Mouse (Mus musculus) ES-Bruce4 (cell line): ENCODE results near the gene 6330409D20Rik. TPM values are rescaled to one million over a fixed set of nuclear protein-coding genes. Genes with fewer than 3 reads are reported as not detected.

Source experiments
- H3K27ac ChIP-seq: 2 replicates; pipeline ENCODE4 v1.5.1; 2012; ENCODE audit warnings: low read length, inconsistent platforms; ENCODE audit not compliant: insufficient read depth
- H3K27me3 ChIP-seq: 2 replicates; pipeline ENCODE4 v1.6.1; 2012; ENCODE audit warnings: mild to moderate bottlenecking, low read length, inconsistent platforms; ENCODE audit not compliant: control insufficient read depth, poor library complexity, insufficient read depth, severe bottlenecking
- H3K36me3 ChIP-seq: 2 replicates; pipeline ENCODE4 v1.6.1; 2012; ENCODE audit warnings: inconsistent platforms, mild to moderate bottlenecking, low read length, moderate library complexity; ENCODE audit not compliant: control insufficient read depth, poor library complexity, insufficient read depth, severe bottlenecking
- H3K4me1 ChIP-seq: one replicate; pipeline ENCODE4 v1.8.1; 2011; ENCODE audit warnings: low read length; ENCODE audit not compliant: control insufficient read depth, insufficient read depth
- H3K4me3 ChIP-seq: 2 replicates; pipeline ENCODE4 v1.5.1; 2011; ENCODE audit warnings: low read depth, mild to moderate bottlenecking, low read length
- H3K9ac ChIP-seq: 2 replicates; pipeline ENCODE4 v1.6.1; 2012; ENCODE audit warnings: low read depth, mild to moderate bottlenecking, inconsistent platforms; ENCODE audit not compliant: poor library complexity, severe bottlenecking
- H3K9me3 ChIP-seq: replicated peaks from 2 replicates; pipeline ENCODE4 v1.6.1; 2012; ENCODE audit warnings: mild to moderate bottlenecking, low read length, inconsistent platforms; ENCODE audit not compliant: control insufficient read depth, poor library complexity, insufficient read depth, severe bottlenecking
- CTCF ChIP-seq: IDR thresholded peaks from one replicate; pipeline ENCODE4 v1.8.1; 2011; ENCODE audit warnings: low read depth, low read length
- EP300 ChIP-seq: IDR thresholded peaks from 2 replicates; pipeline ENCODE4 v1.6.1; 2011; ENCODE audit warnings: low read depth, low read length; ENCODE audit not compliant: insufficient read depth
- POLR2A ChIP-seq: IDR thresholded peaks from one replicate; pipeline ENCODE4 v1.8.1; 2011; ENCODE audit warnings: low read length; ENCODE audit not compliant: insufficient read depth
- polyA plus RNA-seq: library from polyadenylated mRNA; stranded (reverse); fragments of >200 nt; gene quantifications from 2 replicates; pipeline ENCODE4 v1.2.4, GENCODE M21; 2011; ENCODE audit warnings: low read depth; ENCODE audit not compliant: missing spikeins, insufficient read depth, insufficient read length

Gene 6330409D20Rik
- polyA plus RNA-seq, 1 experiment: not detected

GRCm38 (mm10) chr2:32718761-32719160 is 22.1 kb downstream of the 6330409D20Rik start:
- no peak overlapping the region for H3K4me3 ChIP-seq
- no peaks in the 10 kb centered on the region for H3K36me3 ChIP-seq
- no peak overlapping the region for H3K27ac ChIP-seq
- H3K9me3 ChIP-seq: no peaks in the 10 kb centered on the region
- H3K9ac ChIP-seq: no peak overlapping the region
- no peaks in the 10 kb centered on the region for H3K27me3 ChIP-seq
- TF ChIP-seq EP300: no peak
- peaks cover 6% of the 10 kb centered on the region for H3K4me1 ChIP-seq

GRCm38 (mm10) chr2:32714987-32715425 is 25.8 kb downstream of the 6330409D20Rik start:
- peak overlapping the region; percentile 2; the same call in 1 of the 2 replicates for H3K27ac ChIP-seq
- H3K4me3 ChIP-seq: no peak overlapping the region
- H3K4me1 ChIP-seq: peaks cover 4% of the 10 kb centered on the region
- H3K27me3 ChIP-seq: no peaks in the 10 kb centered on the region
- no peak overlapping the region for H3K9ac ChIP-seq
- peaks cover 11% of the 10 kb centered on the region for H3K36me3 ChIP-seq
- TF ChIP-seq EP300 (peak; percentile 92), POLR2A (no peak)
- H3K9me3 ChIP-seq: no peaks in the 10 kb centered on the region

GRCm38 (mm10) chr2:32714117-32714986 is 26.5 kb downstream of the 6330409D20Rik start:
- Histone ChIP-seq H3K9me3 (no peaks in the 10 kb centered on the region), H3K4me1 (peaks cover 4% of the 10 kb centered on the region), H3K27me3 (no peaks in the 10 kb centered on the region), H3K36me3 (peaks cover 18% of the 10 kb centered on the region), H3K27ac (peak overlapping the region; percentile 51), H3K9ac (peak overlapping the region; percentile 97; the same call in 1 of the 2 replicates), H3K4me3 (no peak overlapping the region)
- no peak for TF ChIP-seq POLR2A
- TF ChIP-seq EP300: no peak
- no peak for TF ChIP-seq CTCF

GRCm38 (mm10) chr2:32712934-32713817 is 27.6 kb downstream of the 6330409D20Rik start, which contains the start of gene Cdk9:
TSS of gene Cdk9 (minus strand) at chr2:32713076.
- Histone ChIP-seq H3K27me3 (no peaks in the 10 kb centered on the region), H3K27ac (peak within 1 kb of the TSS; percentile 51), H3K9ac (peak within 1 kb of the TSS; percentile 97), H3K4me3 (peak within 1 kb of the TSS; percentile 97), H3K9me3 (no peaks in the 10 kb centered on the region), H3K4me1 (peaks cover 4% of the 10 kb centered on the region), H3K36me3 (peaks cover 25% of the 10 kb centered on the region)
- TF ChIP-seq CTCF (peak; percentile 90), POLR2A (no peak), EP300 (peak; percentile 20; the same call in 1 of the 2 replicates)

- Histone ChIP-seq H3K9ac (peak overlapping the region; percentile 97), H3K9me3 (no peaks in the 10 kb centered on the region), H3K27ac (peak overlapping the region; percentile 38), H3K4me1 (peaks cover 4% of the 10 kb centered on the region), H3K36me3 (peaks cover 31% of the 10 kb centered on the region), H3K4me3 (peak overlapping the region; percentile 97), H3K27me3 (no peaks in the 10 kb centered on the region)
- TF ChIP-seq CTCF (no peak), EP300 (no peak), POLR2A (no peak)
Observed at GRCm38 (mm10) chr2:32712586-32712933, 28.3 kb downstream of the 6330409D20Rik start.
